Mouse (Mus musculus): ENCODE measurements at regions not wholly inside any gene's neighbourhood (a gene's known extent, or its start where the extent isn't known, plus 50 kb on each side); places are given as distances from the start of the nearest gene placed in this dataset.

- TF ChIP-seq CTCF (IDR thresholded peaks at IDR 0.05; ENCODE audit: borderline replicate concordance, insufficient read depth, low read length) (no peak), POLR2A (IDR thresholded peaks at IDR 0.05; ENCODE audit: low read depth, low read length) (no peak)
Observed at GRCm38 (mm10) chr4:87647932-87648911, 384.9 kb downstream of the Mllt3 start.
